Mouse (Mus musculus): ENCODE results near the gene Foxk1.

DNA sequence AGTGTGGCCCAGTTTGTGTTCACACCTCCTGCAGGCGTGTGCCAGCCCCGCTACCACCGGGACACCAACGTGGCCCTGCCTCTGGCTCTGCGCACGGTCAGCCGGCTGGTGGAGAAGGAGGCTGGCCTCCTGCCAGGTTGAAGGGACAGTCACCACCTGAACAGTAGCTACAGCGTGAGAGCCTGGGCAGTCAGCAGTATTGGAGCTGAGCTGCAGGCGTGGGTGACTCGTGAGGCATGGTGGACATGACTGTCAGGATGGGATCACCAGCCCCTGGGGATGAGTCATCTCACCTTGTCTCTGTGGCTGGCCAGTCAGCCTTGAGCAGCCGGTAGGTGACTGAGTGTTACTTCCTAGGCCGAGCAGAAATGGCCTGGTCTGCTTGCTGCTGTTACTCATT is 76.0 kb downstream of the Foxk1 start:
- TF ChIP-seq CTCF (IDR thresholded peaks at IDR 0.05), result no peak
- no peak for TF ChIP-seq POLR2A (IDR thresholded peaks at IDR 0.05; ENCODE audit: insufficient read depth, low read depth, low read length)

Measured in heart, adult 2 months (tissue).